Mouse (Mus musculus) lung, embryonic 16.5 days (tissue): ENCODE measurements at regions not wholly inside any gene's neighbourhood (a gene's known extent, or its start where the extent isn't known, plus 50 kb on each side); places are given as distances from the start of the nearest gene placed in this dataset.

Experiments
- ATAC-seq: fragments of 200-750 bp; cut with Nextera tagmentation; 2 replicates; pipeline ENCODE4 v1.8.0; 2017; ENCODE audit warnings: low read depth, mild to moderate bottlenecking, moderate library complexity
- H3K27ac ChIP-seq: fragments of 300-500 bp; sonication (generic); 2 replicates; pipeline ENCODE4 v1.5.1; 2014; ENCODE audit warnings: mild to moderate bottlenecking, control low read depth, low read length
- H3K27me3 ChIP-seq: fragments of 300-500 bp; sonication (generic); 2 replicates; pipeline ENCODE4 v1.6.1; 2014; ENCODE audit warnings: low read depth, low read length, mixed read lengths; ENCODE audit not compliant: control insufficient read depth, insufficient read depth
- H3K36me3 ChIP-seq: fragments of 300-500 bp; sonication (generic); 2 replicates; pipeline ENCODE4 v1.6.1; 2014; ENCODE audit warnings: low read length; ENCODE audit not compliant: control insufficient read depth, insufficient read depth
- H3K4me1 ChIP-seq: fragments of 300-500 bp; sonication (generic); replicated peaks from 2 replicates; pipeline ENCODE4 v1.6.1; 2014; ENCODE audit warnings: low read length, mixed read lengths; ENCODE audit not compliant: control insufficient read depth, insufficient read depth
- H3K4me2 ChIP-seq: fragments of 300-500 bp; sonication (generic); 2 replicates; pipeline ENCODE4 v1.6.1; 2014; ENCODE audit warnings: low read depth, low read length, control low read depth
- H3K4me3 ChIP-seq: fragments of 300-500 bp; sonication (generic); 2 replicates; pipeline ENCODE4 v1.5.1; 2014; ENCODE audit warnings: mild to moderate bottlenecking, low read length, control low read depth
- H3K9ac ChIP-seq: fragments of 300-500 bp; sonication (generic); 2 replicates; pipeline ENCODE4 v1.6.1; 2014; ENCODE audit warnings: low read length, control low read depth
- H3K9me3 ChIP-seq: fragments of 300-500 bp; sonication (generic); 2 replicates; pipeline ENCODE4 v1.6.1; 2016; ENCODE audit warnings: low read length; ENCODE audit not compliant: control insufficient read depth
- WGBS: fragments of 180-500 bp; shearing (Covaris S2); extraction: QIAGEN DNeasy Blood & Tissue Kit; methylation state at CpG from one replicate; pipeline ENCODE4 v1.1.7; 2014; 5-methylcytosine and 5-hydroxymethylcytosine counted together

GRCm38 (mm10) chr6:51219691-51220090 lies 212.8 kb upstream of the Nfe2l3 start:
- H3K4me3 ChIP-seq = no peak overlapping the region
- peaks cover 14% of the 10 kb centered on the region for H3K4me1 ChIP-seq
- 79% methylated on average over 12 of the region's 12 CpGs for WGBS
- no peaks in the 10 kb centered on the region for H3K9me3 ChIP-seq
- no peak overlapping the region for H3K9ac ChIP-seq
- no peaks in the 10 kb centered on the region for H3K27me3 ChIP-seq
- ATAC-seq = no peak
- H3K27ac ChIP-seq = no peak overlapping the region
- no peak overlapping the region for H3K4me2 ChIP-seq
- no peaks in the 10 kb centered on the region for H3K36me3 ChIP-seq

DNA sequence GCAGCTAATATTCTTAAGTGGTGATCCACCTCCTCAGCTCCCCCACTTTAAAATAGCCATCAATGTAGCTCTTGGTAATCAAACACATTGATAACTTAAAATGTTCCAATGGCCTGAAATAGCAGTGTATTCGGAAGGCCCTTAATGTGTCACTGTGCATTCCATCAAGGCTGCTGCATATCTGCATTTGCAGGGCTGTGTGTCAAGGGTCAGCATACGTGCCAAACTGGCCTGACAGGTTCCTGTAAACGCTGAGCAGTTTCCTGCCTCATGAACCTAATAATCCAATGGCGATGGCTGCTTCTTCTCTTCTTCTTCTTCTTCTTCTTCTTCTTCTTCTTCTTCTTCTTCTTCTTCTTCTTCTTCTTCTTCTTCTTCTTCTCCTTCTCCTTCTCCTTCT lies 211.7 kb upstream of the Nfe2l3 start:
- Histone ChIP-seq H3K9ac (no peak overlapping the region), H3K27me3 (no peaks in the 10 kb centered on the region), H3K4me2 (no peak overlapping the region), H3K36me3 (no peaks in the 10 kb centered on the region), H3K9me3 (no peaks in the 10 kb centered on the region), H3K27ac (no peak overlapping the region), H3K4me1 (peaks cover 9% of the 10 kb centered on the region; the same call in 1 of the 2 replicates), H3K4me3 (no peak overlapping the region)
- ATAC-seq = no peak
- WGBS = 22% methylated on average over 4 of the region's 4 CpGs

DNA sequence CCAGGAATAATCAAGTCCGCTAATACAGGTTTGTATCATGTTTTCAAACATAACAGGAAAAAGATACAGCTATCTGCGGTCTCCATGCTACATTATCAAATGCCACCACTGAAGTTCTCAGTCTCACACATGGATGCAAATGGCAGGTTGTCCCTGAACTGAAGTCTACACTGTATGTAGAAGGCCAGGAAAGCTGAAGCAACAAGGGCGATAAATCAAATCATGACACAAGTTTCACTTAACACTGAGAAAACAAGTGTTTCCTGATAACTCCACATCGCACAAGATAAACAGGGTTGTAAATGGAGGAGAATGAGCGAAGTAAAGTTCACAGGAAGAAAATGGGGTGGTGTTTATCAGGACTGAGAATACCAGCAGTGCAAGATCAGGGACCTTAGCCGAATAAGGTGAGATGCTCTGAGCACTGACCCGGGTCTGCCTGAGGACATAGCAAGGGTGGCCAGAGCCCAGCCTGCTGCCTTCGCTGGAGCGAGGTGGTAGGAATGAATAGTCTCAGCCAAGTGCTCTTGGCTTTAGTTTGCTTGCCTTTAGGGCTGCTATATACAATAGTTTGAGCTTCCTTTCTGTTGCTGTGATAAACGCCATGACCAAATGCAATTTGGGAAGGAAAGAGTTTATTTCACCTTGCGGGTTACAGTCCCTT lies 196.3 kb upstream of the Nfe2l3 start:
- Histone ChIP-seq H3K4me1 (no peaks in the 10 kb centered on the region), H3K27me3 (no peaks in the 10 kb centered on the region), H3K4me3 (no peak overlapping the region), H3K36me3 (no peaks in the 10 kb centered on the region), H3K9ac (no peak overlapping the region), H3K27ac (no peak overlapping the region), H3K9me3 (peaks cover 1% of the 10 kb centered on the region; the same call in 1 of the 2 replicates), H3K4me2 (no peak overlapping the region)
- ATAC-seq = no peak
- 67% methylated on average over 11 of the region's 11 CpGs for WGBS

- 67% methylated on average over 3 of the region's 3 CpGs for WGBS
- ATAC-seq = peak; percentile 41; the same call in 1 of the 2 replicates
- no peaks in the 10 kb centered on the region for H3K27me3 ChIP-seq
Measured at GRCm38 (mm10) chr6:51240039-51240438, 192.4 kb upstream of the Nfe2l3 start.

DNA sequence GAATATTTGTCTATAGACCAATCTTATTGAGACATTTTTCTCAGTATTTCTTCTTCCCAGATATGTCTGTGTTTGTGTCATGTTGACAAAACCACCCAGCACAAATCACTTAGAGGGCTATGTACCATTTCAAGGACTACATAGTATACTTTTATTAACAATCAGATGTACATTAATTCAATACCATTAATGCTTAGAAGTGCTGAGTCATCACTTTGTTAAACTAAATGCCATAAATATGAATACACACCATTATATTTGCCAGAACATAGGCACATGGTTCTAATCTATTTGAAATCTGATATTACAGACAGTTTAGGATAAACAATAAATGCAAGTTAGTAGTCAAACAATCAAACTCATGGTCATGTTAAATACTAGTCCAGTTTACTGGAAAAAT lies 182.2 kb upstream of the Nfe2l3 start:
- H3K4me1 ChIP-seq = no peaks in the 10 kb centered on the region
- no peaks in the 10 kb centered on the region for H3K9me3 ChIP-seq
- no peak overlapping the region for H3K27ac ChIP-seq
- no peak overlapping the region for H3K9ac ChIP-seq
- no peak overlapping the region for H3K4me3 ChIP-seq
- no peaks in the 10 kb centered on the region for H3K36me3 ChIP-seq
- no peaks in the 10 kb centered on the region for H3K27me3 ChIP-seq
- no peak for ATAC-seq
- H3K4me2 ChIP-seq = no peak overlapping the region

More at GRCm38 (mm10) chr6:51240039-51240438, 192.4 kb upstream of the Nfe2l3 start:
- no peak overlapping the region for H3K4me2 ChIP-seq
- H3K36me3 ChIP-seq = no peaks in the 10 kb centered on the region
- H3K9me3 ChIP-seq = peaks cover 6% of the 10 kb centered on the region; the same call in 1 of the 2 replicates
- H3K9ac ChIP-seq = no peak overlapping the region
- H3K4me1 ChIP-seq = no peaks in the 10 kb centered on the region
- H3K4me3 ChIP-seq = no peak overlapping the region
- H3K27ac ChIP-seq = no peak overlapping the region

DNA sequence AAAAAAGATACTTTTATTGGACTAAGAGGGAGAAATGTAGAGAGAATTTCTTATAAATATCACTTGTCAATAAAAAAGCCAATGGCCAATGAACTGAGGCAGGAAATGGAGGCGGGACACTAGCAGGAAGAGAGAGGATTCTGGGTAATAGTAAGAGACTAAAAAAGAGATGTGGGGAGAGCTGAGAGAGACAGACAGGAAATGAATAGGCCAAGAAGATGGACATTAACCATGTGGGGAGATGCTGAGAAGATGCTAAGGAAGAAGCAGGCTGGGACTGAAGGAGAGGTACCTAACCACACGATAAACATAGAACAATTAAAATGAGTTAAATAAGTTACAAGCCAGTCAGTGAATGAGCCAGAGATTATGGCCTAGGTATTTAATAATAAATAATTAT lies 181.0 kb upstream of the Nfe2l3 start:
- H3K4me1 ChIP-seq = no peaks in the 10 kb centered on the region
- no peak overlapping the region for H3K9ac ChIP-seq
- 95% methylated on average over 2 of the region's 2 CpGs for WGBS
- no peaks in the 10 kb centered on the region for H3K36me3 ChIP-seq
- H3K4me2 ChIP-seq = no peak overlapping the region
- H3K4me3 ChIP-seq = no peak overlapping the region
- H3K27me3 ChIP-seq = no peaks in the 10 kb centered on the region
- ATAC-seq = no peak
- no peaks in the 10 kb centered on the region for H3K9me3 ChIP-seq
- H3K27ac ChIP-seq = no peak overlapping the region

DNA sequence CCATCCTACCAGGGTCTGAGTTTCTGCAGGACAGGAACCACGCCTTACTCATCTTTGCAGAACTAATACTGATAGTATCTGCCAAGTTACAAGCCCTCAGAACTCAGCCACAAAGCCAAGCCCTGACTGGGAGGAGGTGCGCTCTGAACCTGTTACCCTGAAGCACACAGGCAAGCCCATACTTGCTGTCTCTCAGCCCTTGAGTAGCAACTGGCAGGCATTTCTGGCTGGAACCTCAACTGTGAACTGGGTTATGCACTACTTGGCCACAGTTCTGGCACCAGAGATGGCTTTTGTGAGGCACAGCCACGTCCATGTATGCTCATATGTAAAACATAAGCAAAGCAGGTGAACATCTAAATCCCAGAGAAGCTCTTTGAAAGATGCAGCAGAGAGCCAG lies 179.7 kb upstream of the Nfe2l3 start:
- Histone ChIP-seq H3K4me2 (no peak overlapping the region), H3K4me3 (no peak overlapping the region), H3K27ac (no peak overlapping the region), H3K27me3 (no peaks in the 10 kb centered on the region), H3K4me1 (no peaks in the 10 kb centered on the region), H3K36me3 (no peaks in the 10 kb centered on the region), H3K9me3 (no peaks in the 10 kb centered on the region), H3K9ac (no peak overlapping the region)
- 77% methylated on average over 3 of the region's 3 CpGs for WGBS
- ATAC-seq = no peak

DNA sequence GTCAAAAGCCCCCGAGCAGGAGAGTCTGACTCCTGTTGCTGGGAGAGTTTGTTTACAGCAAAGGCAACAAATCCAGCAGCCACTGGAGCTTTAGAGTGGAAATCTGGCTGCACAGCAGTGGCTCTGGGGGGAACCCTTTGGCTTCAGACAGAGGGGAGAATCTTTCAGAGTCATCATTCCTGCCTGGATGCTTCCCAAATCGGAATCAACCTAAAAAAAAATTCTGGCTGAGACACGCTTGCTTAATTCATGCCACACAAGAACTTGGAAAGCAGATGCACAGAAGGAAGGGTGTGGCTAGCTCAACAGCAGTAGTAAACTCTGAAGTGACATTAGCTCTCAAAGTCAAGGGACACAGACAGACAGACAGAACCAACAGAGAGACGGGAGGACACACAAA lies 175.8 kb upstream of the Nfe2l3 start:
- no peak for ATAC-seq

GRCm38 (mm10) chr6:51257524-51257923 lies 174.9 kb upstream of the Nfe2l3 start:
- Histone ChIP-seq H3K4me3 (no peak overlapping the region), H3K9me3 (0 out of 2 replicates have a peak, but pooled peaks cover 2% of the 10 kb centered on the region), H3K4me2 (no peak overlapping the region), H3K9ac (no peak overlapping the region), H3K27me3 (no peaks in the 10 kb centered on the region), H3K36me3 (no peaks in the 10 kb centered on the region), H3K27ac (no peak overlapping the region), H3K4me1 (no peaks in the 10 kb centered on the region)
- ATAC-seq = no peak
- 69% methylated on average over 6 of the region's 6 CpGs for WGBS

More for the DNA sequence above, 175.8 kb upstream of the Nfe2l3 start:
- 44% methylated on average over 4 of the region's 4 CpGs for WGBS
- Histone ChIP-seq H3K36me3 (no peaks in the 10 kb centered on the region), H3K27ac (no peak overlapping the region), H3K9me3 (0 out of 2 replicates have a peak, but pooled peaks cover 2% of the 10 kb centered on the region), H3K4me1 (no peaks in the 10 kb centered on the region), H3K9ac (no peak overlapping the region), H3K4me3 (no peak overlapping the region), H3K27me3 (no peaks in the 10 kb centered on the region), H3K4me2 (no peak overlapping the region)
